In the genomic region with DNA sequence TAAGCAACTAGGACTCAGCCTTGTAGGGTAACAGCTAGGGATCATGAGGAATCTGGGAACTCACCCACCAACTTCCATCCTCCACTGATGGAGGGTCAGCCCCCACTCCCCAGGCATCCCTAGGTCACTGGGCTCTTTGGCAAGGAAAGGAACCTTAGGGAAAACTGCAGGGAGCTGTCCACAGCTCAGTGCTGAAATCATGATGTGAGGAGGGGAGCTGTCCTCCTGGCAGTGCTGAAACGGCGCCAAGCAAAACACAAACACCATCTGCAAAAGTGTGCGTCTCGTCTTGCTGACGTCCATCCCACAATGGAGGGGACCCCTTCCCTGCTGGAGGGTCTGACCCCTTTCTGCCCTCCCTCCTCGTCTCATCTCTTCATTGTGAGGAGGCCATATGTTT, we compare ENCODE assay signal across 9 mouse cellular contexts.
A peak's percentile ranks its signal among the peaks of the same experiment; 100 is the strongest.
DNase-seq lines count a peak whose midpoint lies in the region; ATAC-seq and TF ChIP-seq lines count a peak whose summit lies in the region.
"Had no signal": no experiment of that assay in that cellular context is flagged by ENCODE, and none has a peak within 500 bp of the region (broad histone marks: within the 10 kb centered on the region; RNA-seq: fewer than 3 reads in every experiment).

No protein-coding gene starts in this region.

- no peak for TF ChIP-seq POLR2A in embryonic fibroblast, embryonic 13.5 days (IDR thresholded peaks at IDR 0.05; ENCODE audit: low read depth, low read length)

- no peaks in the 10 kb centered on the region for H3K36me3 ChIP-seq in neural tube, embryonic 15.5 days
- H3K36me3 ChIP-seq in liver, embryonic 11.5 days (ENCODE audit: control insufficient read depth, insufficient read depth, low read length): no peaks in the 10 kb centered on the region
- no peaks in the 10 kb centered on the region for H3K36me3 ChIP-seq in splenic B cell, adult 2 months (ENCODE audit: control insufficient read depth, insufficient read depth, low read length, poor library complexity, severe bottlenecking)
- H3K36me3 ChIP-seq: heart, embryonic 15.5 days had no signal

- no peak overlapping the region for H3K9ac ChIP-seq in neural tube, embryonic 15.5 days (replicated peaks)
- H3K9ac ChIP-seq in liver, embryonic 11.5 days (ENCODE audit: low read depth, low read length): no peak overlapping the region
- H3K9ac ChIP-seq: heart, embryonic 15.5 days had no signal

- DNase-seq in neural tube, embryonic 10.5 days (ENCODE audit: extremely low spot score, low spot score): peak; percentile 77
- DNase-seq in adrenal gland, adult (ENCODE audit: inconsistent age in 2 of 2, low spot score in 1 of 2): peak; percentile 39 to 73
- peak; percentile 63 for DNase-seq in liver, embryonic 11.5 days (ENCODE audit: low spot score)
- DNase-seq in splenic B cell, adult 2 months (ENCODE audit: low read depth, low spot score): peak; percentile 55
- no peak for DNase-seq in left cerebral cortex, adult 11 months (ENCODE audit: low spot score)

- no peak overlapping the region for H3K4me3 ChIP-seq in neural tube, embryonic 15.5 days (replicated peaks)
- no peak overlapping the region for H3K4me3 ChIP-seq in embryonic fibroblast, embryonic 13.5 days (ENCODE audit: insufficient read depth, low read length)
- H3K4me3 ChIP-seq in liver, embryonic 11.5 days (ENCODE audit: low read depth, low read length): no peak overlapping the region
- H3K4me3 ChIP-seq: heart, embryonic 15.5 days had no signal

- H3K4me1 ChIP-seq in neural tube, embryonic 15.5 days: peaks cover 14% of the 10 kb centered on the region
- no peaks in the 10 kb centered on the region for H3K4me1 ChIP-seq in embryonic fibroblast, embryonic 13.5 days (ENCODE audit: control insufficient read depth, insufficient read depth, low read length)
- H3K4me1 ChIP-seq in liver, embryonic 11.5 days (replicated peaks; ENCODE audit: control insufficient read depth, insufficient read depth, low read length): no peaks in the 10 kb centered on the region
- H3K4me1 ChIP-seq: heart, embryonic 15.5 days had no signal

- H3K27ac ChIP-seq in neural tube, embryonic 15.5 days (replicated peaks): no peak overlapping the region
- H3K27ac ChIP-seq in embryonic fibroblast, embryonic 13.5 days (ENCODE audit: insufficient read depth, low read length): no peak overlapping the region
- H3K27ac ChIP-seq in liver, embryonic 11.5 days (ENCODE audit: low read depth, low read length): no peak overlapping the region
- H3K27ac ChIP-seq: heart, embryonic 15.5 days had no signal

- ATAC-seq in neural tube, embryonic 15.5 days (ENCODE audit: low FRiP score): no peak
- no peak for ATAC-seq in liver, embryonic 11.5 days (replicated peaks; ENCODE audit: low FRiP score)
- ATAC-seq in erythroblast, adult 5-6 weeks (replicated peaks; ENCODE audit: low FRiP score, poor library complexity, severe bottlenecking): no peak

- H3K4me2 ChIP-seq in neural tube, embryonic 15.5 days: no peak overlapping the region
- H3K4me2 ChIP-seq in liver, embryonic 11.5 days: no peak overlapping the region
- H3K4me2 ChIP-seq: heart, embryonic 15.5 days had no signal

- peak; percentile 12; the same call in 1 of the 2 replicates for TF ChIP-seq CTCF in embryonic fibroblast, embryonic 13.5 days (IDR thresholded peaks at IDR 0.05; ENCODE audit: borderline replicate concordance, insufficient read depth, low read length)

- WGBS in neural tube, embryonic 15.5 days: 23% methylated on average over 6 of the region's 6 CpGs
- 23% methylated on average over 6 of the region's 6 CpGs for WGBS in liver, embryonic 11.5 days

- no peaks in the 10 kb centered on the region for H3K9me3 ChIP-seq in neural tube, embryonic 15.5 days (replicated peaks)
- H3K9me3 ChIP-seq in liver, embryonic 11.5 days (ENCODE audit: control insufficient read depth, low read length): no peaks in the 10 kb centered on the region
- H3K9me3 ChIP-seq: heart, embryonic 15.5 days had no signal

- no peaks in the 10 kb centered on the region for H3K27me3 ChIP-seq in neural tube, embryonic 15.5 days (replicated peaks)
- H3K27me3 ChIP-seq in liver, embryonic 11.5 days (replicated peaks; ENCODE audit: control insufficient read depth, insufficient read depth, low read length): no peaks in the 10 kb centered on the region
- no peaks in the 10 kb centered on the region for H3K27me3 ChIP-seq in splenic B cell, adult 2 months (ENCODE audit: control insufficient read depth, insufficient read depth, low read length, poor library complexity, severe bottlenecking)
- H3K27me3 ChIP-seq: heart, embryonic 15.5 days had no signal
